Mouse (Mus musculus): ENCODE measurements around the gene Kcnq1. TPM values are rescaled to one million over a fixed set of nuclear protein-coding genes. Genes with fewer than 3 reads are reported as not detected.

Gene Kcnq1
- total and polyA plus RNA-seq, 3 experiments: not detected

DNA sequence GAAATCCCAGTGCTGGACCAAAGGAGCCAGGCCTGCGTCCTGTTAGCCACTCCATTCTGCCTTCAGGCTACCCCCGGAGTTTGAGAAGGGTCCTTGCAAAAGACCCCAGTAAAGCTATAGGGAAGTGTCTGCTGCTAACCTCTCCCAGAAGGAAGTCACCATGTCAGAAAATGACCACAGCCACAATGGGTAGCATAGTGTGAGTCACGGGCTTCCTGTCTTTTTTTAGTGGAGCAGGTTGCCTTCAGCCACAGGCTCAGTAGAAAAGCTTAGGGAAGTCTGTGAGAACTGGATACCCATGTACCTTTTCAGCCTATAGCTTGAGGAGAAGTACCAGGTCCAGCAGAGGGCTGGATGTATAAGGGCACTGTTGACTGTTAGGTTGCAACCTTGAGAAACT lies 267.1 kb downstream of the Kcnq1 start:
- dilution Hi-C loops (cut with MboI; ENCODE audit: extremely low pct_ligation_motif_present, extremely low pct_unique_long_range_greater_than_20kb, low sequenced_read_pairs): no loop called here
- H3K27me3 ChIP-seq (replicated peaks): peaks cover 53% of the 10 kb centered on the region
- 0 out of 4 replicates have a peak, but pooled peaks cover 0 to 2% of the 10 kb centered on the region in 2 experiments for H3K4me1 ChIP-seq (ENCODE audit: control insufficient read depth in 1 of 2, insufficient read depth in 2 of 2)
- TF ChIP-seq SMC3 (IDR thresholded peaks at IDR 0.05; ENCODE audit: low read depth, low read length): no peak
- no peak for TF ChIP-seq USF2 (conservative IDR thresholded peaks at IDR 0.05; ENCODE audit: low read depth, low read length)
- TF ChIP-seq ZNF384 (IDR thresholded peaks at IDR 0.05; ENCODE audit: low read depth, low read length): no peak
- TF ChIP-seq CTCF (conservative IDR thresholded peaks at IDR 0.05 in 1 of 2, IDR thresholded peaks at IDR 0.05 in 1 of 2; ENCODE audit: low read depth in 2 of 2, low read length in 2 of 2): no peak
- no peak for TF ChIP-seq JUN (IDR thresholded peaks at IDR 0.05; ENCODE audit: insufficient read depth, low read depth, low read length)
- TF ChIP-seq TBP (conservative IDR thresholded peaks at IDR 0.05; ENCODE audit: low read depth, low read length): no peak
- TF ChIP-seq UBTF (IDR thresholded peaks at IDR 0.05; ENCODE audit: low read depth, low read length): no peak
- no peak for TF ChIP-seq MAZ (IDR thresholded peaks at IDR 0.05; ENCODE audit: low read depth, low read length)
- TF ChIP-seq KAT2A (IDR thresholded peaks at IDR 0.05; ENCODE audit: insufficient replicate concordance, low read length): no peak
- TF ChIP-seq BHLHE40 (IDR thresholded peaks at IDR 0.05; ENCODE audit: low read depth, low read length): no peak
- no peak for TF ChIP-seq MAX (IDR thresholded peaks at IDR 0.05; ENCODE audit: low read length)
- in situ Hi-C loops (cut with MboI; ENCODE audit: low pct_ligation_motif_present, low pct_unique_long_range_greater_than_20kb, low sequenced_read_pairs): no loop called here
- H3K4me2 ChIP-seq (ENCODE audit: insufficient read depth, low read depth, poor library complexity, severe bottlenecking): no peak overlapping the region
- no peak overlapping the region for H3K27ac ChIP-seq (ENCODE audit: insufficient read depth, low read depth)
- H3K79me2 ChIP-seq (replicated peaks; ENCODE audit: control insufficient read depth, extremely low read depth, insufficient read depth, poor library complexity, severe bottlenecking): no peaks in the 10 kb centered on the region
- no peak overlapping the region for H3K9ac ChIP-seq (ENCODE audit: insufficient read depth, low read depth)
- no peak overlapping the region for H3K4me3 ChIP-seq (replicated peaks in 1 of 3; ENCODE audit: low read depth in 2 of 3, low read length in 2 of 3, poor library complexity in 1 of 3)
- H3K9me3 ChIP-seq (replicated peaks; ENCODE audit: low read length): no peaks in the 10 kb centered on the region
- no peak for DNase-seq (ENCODE audit: extremely low read depth)
- H3K36me3 ChIP-seq (replicated peaks in 1 of 2; ENCODE audit: control insufficient read depth in 1 of 2, insufficient read depth in 1 of 2, low read length in 1 of 2): no peaks in the 10 kb centered on the region

DNA sequence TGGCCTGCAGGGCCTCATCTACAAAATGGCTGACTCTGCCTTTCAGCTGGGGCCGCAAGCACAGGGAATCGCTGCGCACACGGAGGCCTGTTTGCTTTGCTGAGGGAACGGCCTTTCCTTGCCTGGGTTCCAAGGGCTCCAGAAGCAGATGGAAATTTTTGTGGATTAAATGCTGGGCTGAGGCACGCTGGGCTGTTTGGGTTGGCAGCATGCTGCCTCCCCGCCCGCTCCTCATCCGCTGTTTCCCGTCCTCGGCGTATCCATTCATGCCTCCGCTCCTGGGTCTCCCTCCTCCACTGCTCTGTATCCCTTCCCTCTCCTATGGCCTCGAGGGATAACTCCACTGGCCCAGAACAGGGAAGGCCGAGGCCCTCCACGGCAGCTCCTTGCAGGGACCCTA lies 269.8 kb downstream of the Kcnq1 start:
- in situ Hi-C loops (cut with MboI; ENCODE audit: low pct_ligation_motif_present, low pct_unique_long_range_greater_than_20kb, low sequenced_read_pairs): no loop called here
- no peaks in the 10 kb centered on the region for H3K36me3 ChIP-seq (replicated peaks in 1 of 2; ENCODE audit: control insufficient read depth in 1 of 2, insufficient read depth in 1 of 2, low read length in 1 of 2)
- DNase-seq (ENCODE audit: extremely low read depth): no peak
- H3K79me2 ChIP-seq (replicated peaks; ENCODE audit: control insufficient read depth, extremely low read depth, insufficient read depth, poor library complexity, severe bottlenecking): no peaks in the 10 kb centered on the region
- H3K4me1 ChIP-seq (ENCODE audit: control insufficient read depth in 1 of 2, insufficient read depth in 2 of 2): 0 out of 4 replicates have a peak, but pooled peaks cover 0 to 2% of the 10 kb centered on the region in 2 experiments
- no peak overlapping the region for H3K4me2 ChIP-seq (ENCODE audit: insufficient read depth, low read depth, poor library complexity, severe bottlenecking)
- TF ChIP-seq CTCF (conservative IDR thresholded peaks at IDR 0.05 in 1 of 2, IDR thresholded peaks at IDR 0.05 in 1 of 2; ENCODE audit: low read depth in 2 of 2, low read length in 2 of 2): no peak
- H3K9me3 ChIP-seq (replicated peaks; ENCODE audit: low read length): no peaks in the 10 kb centered on the region
- dilution Hi-C loops (cut with MboI; ENCODE audit: extremely low pct_ligation_motif_present, extremely low pct_unique_long_range_greater_than_20kb, low sequenced_read_pairs): no loop called here
- no peak overlapping the region for H3K27ac ChIP-seq (ENCODE audit: insufficient read depth, low read depth)
- no peak overlapping the region for H3K9ac ChIP-seq (ENCODE audit: insufficient read depth, low read depth)
- H3K4me3 ChIP-seq (replicated peaks in 1 of 3; ENCODE audit: low read depth in 2 of 3, low read length in 2 of 3, poor library complexity in 1 of 3): no peak overlapping the region
- H3K27me3 ChIP-seq (replicated peaks): peaks cover 75% of the 10 kb centered on the region

DNA sequence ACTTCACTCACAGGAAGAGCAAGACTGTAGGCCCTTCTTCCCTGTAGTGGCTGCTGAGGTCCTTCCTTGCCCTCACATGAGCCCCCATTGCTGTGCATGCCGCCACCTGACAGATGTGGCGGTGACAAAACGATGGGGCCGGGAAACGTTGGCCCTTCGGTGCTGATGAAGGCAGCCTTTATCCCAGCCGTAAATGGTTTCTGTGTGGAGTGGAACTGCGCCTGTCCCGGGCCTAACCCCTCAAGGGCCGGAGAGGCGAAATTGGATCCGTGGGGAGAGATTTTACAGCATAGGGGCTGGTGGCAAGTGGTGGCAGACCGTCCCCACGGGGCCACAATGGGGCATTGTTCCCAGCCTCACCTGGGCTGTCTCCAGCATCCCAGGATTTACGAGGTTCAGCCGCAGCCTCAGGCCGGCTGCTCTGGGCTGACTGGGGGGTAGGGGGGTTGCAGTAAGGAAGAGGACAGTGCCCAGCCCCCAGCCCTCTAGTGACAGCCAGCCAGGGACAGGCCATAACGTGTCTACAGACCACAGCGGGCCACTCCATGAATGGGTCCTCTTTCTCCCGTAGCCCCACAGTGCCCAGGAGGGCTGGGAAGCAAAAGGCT lies 274.4 kb downstream of the Kcnq1 start:
- in situ Hi-C loops (cut with MboI; ENCODE audit: low pct_ligation_motif_present, low pct_unique_long_range_greater_than_20kb, low sequenced_read_pairs) (no loop called here), dilution Hi-C loops (cut with MboI; ENCODE audit: extremely low pct_ligation_motif_present, extremely low pct_unique_long_range_greater_than_20kb, low sequenced_read_pairs) (no loop called here)
- H3K27me3 ChIP-seq (replicated peaks): peaks cover 83% of the 10 kb centered on the region

More for the DNA sequence above, 274.4 kb downstream of the Kcnq1 start:
- Histone ChIP-seq H3K9ac (ENCODE audit: insufficient read depth, low read depth) (no peak overlapping the region), H3K4me2 (ENCODE audit: insufficient read depth, low read depth, poor library complexity, severe bottlenecking) (no peak overlapping the region), H3K4me1 (ENCODE audit: control insufficient read depth in 1 of 2, insufficient read depth in 2 of 2) (peaks cover 0 to 4% of the 10 kb centered on the region in 2 experiments; a peak in 1 of 4 replicates), H3K79me2 (replicated peaks; ENCODE audit: control insufficient read depth, extremely low read depth, insufficient read depth, poor library complexity, severe bottlenecking) (no peaks in the 10 kb centered on the region), H3K36me3 (replicated peaks in 1 of 2; ENCODE audit: control insufficient read depth in 1 of 2, insufficient read depth in 1 of 2, low read length in 1 of 2) (no peaks in the 10 kb centered on the region), H3K9me3 (replicated peaks; ENCODE audit: low read length) (no peaks in the 10 kb centered on the region), H3K27ac (ENCODE audit: insufficient read depth, low read depth) (no peak overlapping the region), H3K4me3 (replicated peaks in 1 of 3; ENCODE audit: low read depth in 2 of 3, low read length in 2 of 3, poor library complexity in 1 of 3) (no peak overlapping the region)
- no peak for DNase-seq (ENCODE audit: extremely low read depth)
- TF ChIP-seq ZNF384 (IDR thresholded peaks at IDR 0.05; ENCODE audit: low read depth, low read length): no peak
- TF ChIP-seq MYC (IDR thresholded peaks at IDR 0.05; ENCODE audit: low read depth, low read length): no peak
- TF ChIP-seq JUN (IDR thresholded peaks at IDR 0.05; ENCODE audit: insufficient read depth, low read depth, low read length): no peak
- TF ChIP-seq POLR2AphosphoS2 (IDR thresholded peaks at IDR 0.05; ENCODE audit: low read depth, low read length): no peak
- no peak for TF ChIP-seq ETS1 (conservative IDR thresholded peaks at IDR 0.05; ENCODE audit: low read depth, low read length)
- no peak for TF ChIP-seq BHLHE40 (IDR thresholded peaks at IDR 0.05; ENCODE audit: low read depth, low read length)
- TF ChIP-seq KAT2A (IDR thresholded peaks at IDR 0.05; ENCODE audit: insufficient replicate concordance, low read length): no peak
- no peak for TF ChIP-seq HCFC1 (IDR thresholded peaks at IDR 0.05; ENCODE audit: low read depth, low read length)
- TF ChIP-seq RCOR1 (conservative IDR thresholded peaks at IDR 0.05; ENCODE audit: low read depth, low read length): no peak
- TF ChIP-seq MAFK (IDR thresholded peaks at IDR 0.05; ENCODE audit: insufficient replicate concordance, low read length): no peak
